Mouse (Mus musculus) heart, postnatal 0 days (tissue): ENCODE results near the gene Clstn3. TPM values are rescaled to one million over a fixed set of nuclear protein-coding genes. Genes with fewer than 3 reads are reported as not detected.
"Not testable (repeated sequence)": the region's sequence is repeated elsewhere in the genome, so short reads cannot be mapped to it uniquely, and the experiment has no call there.

Experiments
- ATAC-seq: fragments of 200-750 bp; cut with Nextera tagmentation; 2 replicates; pipeline ENCODE4 v1.8.0; 2017; ENCODE audit warnings: low read depth, moderate number of reproducible peaks, moderate library complexity; ENCODE audit not compliant: insufficient read depth
- DNase-seq: peaks from one replicate; pipeline ENCODE4 v3.0.0-alpha.2; 2016; ENCODE audit warnings: low spot score
- H3K27ac ChIP-seq: fragments of 300-500 bp; sonication (generic); 2 replicates; pipeline ENCODE4 v1.5.1; 2014; ENCODE audit warnings: low read depth, mild to moderate bottlenecking
- H3K27me3 ChIP-seq: fragments of 300-500 bp; sonication (generic); 2 replicates; pipeline ENCODE4 v1.6.1; 2014; ENCODE audit warnings: low read length, mixed read lengths; ENCODE audit not compliant: control insufficient read depth, insufficient read depth
- H3K36me3 ChIP-seq: fragments of 300-500 bp; sonication (generic); replicated peaks from 2 replicates; pipeline ENCODE4 v1.6.1; 2014; ENCODE audit warnings: low read length, mixed read lengths; ENCODE audit not compliant: control insufficient read depth, insufficient read depth
- H3K4me1 ChIP-seq: fragments of 300-500 bp; sonication (generic); 2 replicates; pipeline ENCODE4 v1.6.1; 2014; ENCODE audit warnings: antibody characterized with exemption; ENCODE audit not compliant: control insufficient read depth, insufficient read depth
- H3K4me2 ChIP-seq: fragments of 300-500 bp; sonication (generic); 2 replicates; pipeline ENCODE4 v1.6.1; 2014; ENCODE audit warnings: low read depth, mild to moderate bottlenecking, low read length, moderate library complexity
- H3K4me3 ChIP-seq: fragments of 300-500 bp; sonication (generic); 2 replicates; pipeline ENCODE4 v1.5.1; 2014; ENCODE audit warnings: low read depth, low read length
- H3K9ac ChIP-seq: fragments of 300-500 bp; sonication (generic); replicated peaks from 2 replicates; pipeline ENCODE4 v1.6.1; 2014; ENCODE audit warnings: low read depth, low read length, mixed read lengths
- H3K9me3 ChIP-seq: fragments of 300-500 bp; sonication (generic); replicated peaks from 2 replicates; pipeline ENCODE4 v1.6.1; 2016; ENCODE audit warnings: low read length; ENCODE audit not compliant: control insufficient read depth
- CTCF ChIP-seq: IDR thresholded peaks from 2 replicates; pipeline ENCODE4 v1.5.1; 2016; ENCODE audit warnings: antibody characterized with exemption, control low read depth, low read depth
- EP300 ChIP-seq: IDR thresholded peaks from 2 replicates; pipeline ENCODE4 v1.6.1; 2016; ENCODE audit warnings: antibody characterized with exemption, low read depth
- WGBS: fragments of 180-500 bp; shearing (Covaris S2); extraction: QIAGEN DNeasy Blood & Tissue Kit; methylation state at CpG from one replicate; pipeline ENCODE4 v1.1.7; 2014; 5-methylcytosine and 5-hydroxymethylcytosine counted together
- polyA plus RNA-seq: library from polyadenylated mRNA; unstranded; fragments of >200 nt; fragmentation: Nextera tagmentation; extraction: Ambion mirVana; gene quantifications from 2 replicates; pipeline ENCODE4 v1.2.1, GENCODE M21; 2015
- total RNA-seq: library from RNA; depleted of rRNA; stranded (reverse); fragments of >200 nt; gene quantifications from 2 replicates; pipeline ENCODE4 v1.2.3, GENCODE M21; 2014; ENCODE audit warnings: low replicate concordance

Clstn3 gene
- total and polyA plus RNA-seq, 2 experiments from 2014 or later, result 0.16 to 0.84 TPM

DNA sequence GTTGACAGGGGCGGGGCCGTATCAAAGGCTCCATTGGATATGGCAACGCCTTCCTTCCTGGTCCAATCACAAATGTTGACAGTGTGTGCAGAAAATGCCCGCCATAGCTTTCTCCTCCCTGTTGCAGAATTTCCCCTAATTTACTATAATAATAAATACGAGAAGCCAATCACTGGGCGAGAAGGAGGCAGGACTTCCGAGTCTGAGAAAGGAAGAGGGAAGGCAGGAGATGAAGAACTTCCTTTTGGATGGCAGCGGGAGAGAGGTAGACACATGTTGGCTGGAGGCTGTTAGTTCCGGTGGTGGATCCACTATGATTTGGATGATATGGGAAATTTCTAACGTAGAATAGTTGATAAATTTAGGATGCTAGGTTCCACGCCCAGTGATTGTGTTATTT lies 10.0 kb upstream of the Clstn3 start:
- Histone ChIP-seq H3K27ac (no peak overlapping the region), H3K27me3 (no peaks in the 10 kb centered on the region), H3K4me3 (no peak overlapping the region), H3K9ac (no peak overlapping the region), H3K36me3 (no peaks in the 10 kb centered on the region), H3K4me2 (no peak overlapping the region), H3K4me1 (peaks cover 9% of the 10 kb centered on the region; the same call in 1 of the 2 replicates), H3K9me3 (no peaks in the 10 kb centered on the region)
- no peak for TF ChIP-seq CTCF
- no peak for TF ChIP-seq EP300
- WGBS, result 72% methylated on average over 11 of the region's 11 CpGs
- ATAC-seq (no peak), DNase-seq (no peak)

DNA sequence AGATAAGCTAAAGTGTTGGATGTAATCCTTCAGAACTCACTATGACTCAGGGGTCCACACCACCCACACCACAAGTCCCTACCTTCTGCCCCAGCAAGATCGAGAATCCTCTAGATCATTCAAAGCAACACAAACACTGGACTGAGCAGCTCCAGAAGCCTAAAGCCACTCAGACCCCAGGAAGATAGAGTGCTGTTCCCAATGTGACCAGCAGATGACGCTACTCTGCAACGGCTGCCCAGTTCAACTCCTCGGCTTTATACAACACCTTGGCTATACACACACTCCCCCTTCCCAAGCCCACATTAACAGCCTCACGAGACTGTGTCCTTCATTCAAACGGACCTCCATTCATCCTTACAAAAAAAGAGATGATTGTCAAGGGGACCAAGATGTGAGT lies 8.2 kb upstream of the Clstn3 start:
- Histone ChIP-seq H3K4me3 (no peak overlapping the region), H3K4me1 (peaks cover 5% of the 10 kb centered on the region; the same call in 1 of the 2 replicates), H3K9ac (no peak overlapping the region), H3K9me3 (no peaks in the 10 kb centered on the region), H3K4me2 (no peak overlapping the region), H3K27ac (no peak overlapping the region), H3K27me3 (no peaks in the 10 kb centered on the region), H3K36me3 (no peaks in the 10 kb centered on the region)
- TF ChIP-seq CTCF (no peak; the same call in 1 of the 2 replicates), EP300 (no peak)
- WGBS, result 34% methylated on average over 6 of the region's 6 CpGs
- ATAC-seq (no peak), DNase-seq (no peak)

DNA sequence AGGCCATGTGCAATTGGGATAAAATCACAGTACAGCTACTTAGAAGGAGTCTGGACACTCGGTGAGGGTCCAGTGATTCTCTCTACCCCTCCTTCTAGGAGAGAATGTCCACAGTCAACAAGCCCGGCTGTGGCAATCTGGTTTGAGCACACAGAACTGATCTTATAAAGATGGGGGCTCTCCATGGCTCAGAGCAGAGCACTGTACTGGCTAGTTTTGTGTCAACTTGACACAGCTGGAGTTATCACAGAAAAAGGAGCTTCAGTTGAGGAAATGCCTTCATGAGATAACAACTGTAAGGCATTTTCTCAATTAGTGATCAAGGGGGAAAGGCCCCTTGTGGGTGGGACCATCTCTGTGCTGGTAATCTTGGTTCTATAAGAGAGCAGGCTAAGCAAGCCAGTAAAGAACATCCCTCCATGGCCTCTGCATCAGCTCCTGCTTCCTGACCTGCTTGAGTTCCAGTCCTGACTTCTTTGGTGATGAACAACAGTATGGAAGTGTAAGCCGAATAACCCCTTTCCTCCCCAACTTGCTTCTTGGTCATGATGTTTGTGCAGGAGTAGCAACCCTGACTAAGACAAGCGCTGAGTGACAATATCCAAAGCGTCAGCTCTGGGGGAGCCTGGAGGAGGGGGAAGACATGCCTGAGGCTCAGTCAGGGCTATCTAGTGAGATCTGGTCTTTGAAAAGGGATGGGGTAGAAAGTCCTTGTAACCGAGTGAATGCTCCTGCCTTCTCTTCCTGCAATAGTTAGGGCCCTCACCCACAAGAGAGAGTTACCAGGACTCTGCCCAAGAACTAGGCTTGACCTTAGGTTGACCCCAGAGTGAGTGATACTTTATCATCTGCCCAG lies 7.4 kb upstream of the Clstn3 start:
- not testable (repeated sequence) for DNase-seq, H3K4me2 ChIP-seq, H3K4me1 ChIP-seq, H3K9ac ChIP-seq, H3K36me3 ChIP-seq, H3K27me3 ChIP-seq, H3K27ac ChIP-seq, H3K4me3 ChIP-seq, ATAC-seq, H3K9me3 ChIP-seq
- 64% methylated on average over 6 of the region's 6 CpGs for WGBS

DNA sequence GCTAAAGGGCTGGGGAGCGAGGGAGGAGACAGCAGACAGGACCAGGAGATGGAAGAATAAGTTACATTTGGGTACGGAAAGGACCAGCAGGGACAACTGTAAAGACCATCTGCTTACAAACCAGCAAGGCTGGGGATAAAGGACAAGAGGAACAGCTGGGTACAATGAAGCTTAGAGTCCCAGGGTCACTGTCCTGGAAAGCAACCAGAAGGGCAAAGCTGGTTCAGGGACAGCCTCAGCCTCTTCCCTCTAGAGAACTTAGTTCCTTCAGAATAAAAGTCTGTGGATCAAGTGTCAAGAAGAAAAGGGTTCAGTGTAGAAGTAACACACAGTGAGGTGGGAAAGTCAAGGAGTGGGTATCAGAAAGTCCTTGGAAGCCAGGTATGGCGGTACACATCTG lies 6.5 kb upstream of the Clstn3 start:
- Histone ChIP-seq H3K4me3 (no peak overlapping the region), H3K9me3 (no peaks in the 10 kb centered on the region), H3K9ac (no peak overlapping the region), H3K27me3 (no peaks in the 10 kb centered on the region), H3K36me3 (no peaks in the 10 kb centered on the region), H3K4me1 (no peaks in the 10 kb centered on the region), H3K4me2 (no peak overlapping the region), H3K27ac (no peak overlapping the region)
- ATAC-seq, result no peak
- no peak for DNase-seq
- 94% methylated on average over 3 of the region's 3 CpGs for WGBS
- TF ChIP-seq EP300 (no peak), CTCF (no peak)

DNA sequence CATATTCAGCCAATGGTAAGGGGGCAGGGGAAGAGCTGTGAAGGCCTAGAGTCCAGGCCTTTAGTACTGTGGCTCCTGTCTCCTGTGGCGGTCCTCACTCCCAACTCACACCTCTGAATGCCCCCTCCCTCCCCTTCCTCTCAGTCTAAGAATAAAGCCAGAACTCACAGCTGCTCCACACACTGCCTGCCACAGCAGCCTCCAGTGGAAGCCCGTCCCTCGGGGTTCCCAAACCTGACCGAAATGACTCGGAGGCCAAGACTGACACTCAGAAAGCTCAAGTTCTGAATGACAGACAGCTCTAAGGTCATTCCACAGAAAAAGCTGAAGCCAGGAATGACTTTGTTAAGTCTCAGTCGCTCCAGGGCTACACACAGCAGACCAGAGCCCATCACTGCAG lies 1.1 kb upstream of the Clstn3 start:
- 57% methylated on average over 6 of the region's 6 CpGs for WGBS
- TF ChIP-seq CTCF (no peak), EP300 (no peak)
- no peak overlapping the region for H3K4me2 ChIP-seq
- no peak overlapping the region for H3K4me3 ChIP-seq
- no peak overlapping the region for H3K27ac ChIP-seq
- DNase-seq (no peak), ATAC-seq (no peak)
- H3K36me3 ChIP-seq, result no peaks in the 10 kb centered on the region
- no peaks in the 10 kb centered on the region for H3K9me3 ChIP-seq
- peaks cover 13% of the 10 kb centered on the region; the same call in 1 of the 2 replicates for H3K4me1 ChIP-seq
- no peak overlapping the region for H3K9ac ChIP-seq
- H3K27me3 ChIP-seq, result peaks cover 13% of the 10 kb centered on the region

DNA sequence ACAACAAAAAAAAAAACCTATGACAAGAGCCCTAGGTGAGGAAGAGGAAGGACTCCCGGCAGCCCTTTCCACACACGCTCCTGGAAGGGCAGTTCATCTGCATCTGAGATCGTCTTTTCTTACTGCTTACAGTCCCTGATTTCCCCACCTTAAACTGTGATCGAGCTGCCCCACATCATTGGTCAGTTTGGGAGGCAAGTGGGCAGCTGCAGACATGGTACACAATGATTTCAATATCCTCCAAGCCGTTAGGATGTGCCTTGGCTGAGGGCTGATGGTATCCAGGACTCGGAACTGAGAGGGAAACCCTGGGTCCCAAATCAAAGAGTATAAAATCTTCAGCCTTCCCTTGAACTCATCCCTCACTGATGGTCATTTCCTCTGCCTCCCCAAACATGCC lies 705 bp upstream of the Clstn3 start:
- DNase-seq (no peak), ATAC-seq (no peak)
- Histone ChIP-seq H3K36me3 (no peaks in the 10 kb centered on the region), H3K4me1 (peaks cover 13% of the 10 kb centered on the region; the same call in 1 of the 2 replicates), H3K9ac (no peak overlapping the region), H3K9me3 (no peaks in the 10 kb centered on the region), H3K4me3 (peak overlapping the region; percentile 44; the same call in 1 of the 2 replicates), H3K27ac (no peak overlapping the region), H3K4me2 (peak overlapping the region; percentile 74), H3K27me3 (peaks cover 13% of the 10 kb centered on the region)
- 32% methylated on average over 6 of the region's 6 CpGs for WGBS
- TF ChIP-seq CTCF (no peak), EP300 (no peak)
